Mouse (Mus musculus) liver, postnatal 0 days (tissue): ENCODE data around the gene Rnf222. TPM values are rescaled to one million over a fixed set of nuclear protein-coding genes. Genes with fewer than 3 reads are reported as not detected.

Source experiments
- ATAC-seq: fragments of 200-750 bp; cut with Nextera tagmentation; 2 replicates; pipeline ENCODE4 v1.8.0; 2017; ENCODE audit warnings: mild to moderate bottlenecking, moderate library complexity
- DNase-seq: peaks from one replicate; pipeline ENCODE4 v3.0.0-alpha.2; 2016
- H3K27ac ChIP-seq: fragments of 300-500 bp; sonication (generic); 2 replicates; pipeline ENCODE4 v1.5.1; 2014; ENCODE audit warnings: antibody characterized with exemption, moderate library complexity, mild to moderate bottlenecking, low read depth
- H3K27me3 ChIP-seq: fragments of 300-500 bp; sonication (generic); 2 replicates; pipeline ENCODE4 v1.6.1; 2014; ENCODE audit warnings: low read length, control low read depth, mixed read lengths; ENCODE audit not compliant: insufficient read depth
- H3K36me3 ChIP-seq: fragments of 300-500 bp; sonication (generic); replicated peaks from 2 replicates; pipeline ENCODE4 v1.6.1; 2014; ENCODE audit warnings: mild to moderate bottlenecking, control low read depth, low read length, moderate library complexity, mixed read lengths; ENCODE audit not compliant: insufficient read depth
- H3K4me1 ChIP-seq: fragments of 300-500 bp; sonication (generic); 2 replicates; pipeline ENCODE4 v1.6.1; 2014; ENCODE audit warnings: antibody characterized with exemption, mild to moderate bottlenecking, control low read depth; ENCODE audit not compliant: insufficient read depth
- H3K4me2 ChIP-seq: fragments of 300-500 bp; sonication (generic); 2 replicates; pipeline ENCODE4 v1.6.1; 2014; ENCODE audit warnings: low read depth, mild to moderate bottlenecking, low read length, moderate library complexity, mixed read lengths
- H3K4me3 ChIP-seq: fragments of 300-500 bp; sonication (generic); 2 replicates; pipeline ENCODE4 v1.5.1; 2014; ENCODE audit warnings: low read depth, low read length
- H3K9ac ChIP-seq: fragments of 300-500 bp; sonication (generic); replicated peaks from 2 replicates; pipeline ENCODE4 v1.6.1; 2014; ENCODE audit warnings: mild to moderate bottlenecking, moderate library complexity
- H3K9me3 ChIP-seq: fragments of 300-500 bp; sonication (generic); 2 replicates; pipeline ENCODE4 v1.6.1; 2016; ENCODE audit warnings: mild to moderate bottlenecking, control low read depth, low read length, mixed read lengths
- CTCF ChIP-seq: sonication (generic); IDR thresholded peaks from 2 replicates; pipeline ENCODE4 v1.5.1; 2016; ENCODE audit warnings: antibody characterized with exemption, low read depth
- EP300 ChIP-seq: IDR thresholded peaks from 2 replicates; pipeline ENCODE4 v1.6.1; 2016; ENCODE audit warnings: antibody characterized with exemption, low read depth, mild to moderate bottlenecking
- WGBS: fragments of 180-500 bp; shearing (Covaris S2); extraction: QIAGEN DNeasy Blood & Tissue Kit; methylation state at CpG from one replicate; pipeline ENCODE4 v1.1.7; 2014; ENCODE audit not compliant: insufficient replicate concordance; 5-methylcytosine and 5-hydroxymethylcytosine counted together
- polyA plus RNA-seq: library from polyadenylated mRNA; unstranded; fragments of >200 nt; fragmentation: Nextera tagmentation; extraction: Ambion mirVana; gene quantifications from 2 replicates; pipeline ENCODE4 v1.2.1, GENCODE M21; 2015

Gene Rnf222
- polyA plus RNA-seq, result 0.02 and 0.07 TPM in 2 replicates

DNA sequence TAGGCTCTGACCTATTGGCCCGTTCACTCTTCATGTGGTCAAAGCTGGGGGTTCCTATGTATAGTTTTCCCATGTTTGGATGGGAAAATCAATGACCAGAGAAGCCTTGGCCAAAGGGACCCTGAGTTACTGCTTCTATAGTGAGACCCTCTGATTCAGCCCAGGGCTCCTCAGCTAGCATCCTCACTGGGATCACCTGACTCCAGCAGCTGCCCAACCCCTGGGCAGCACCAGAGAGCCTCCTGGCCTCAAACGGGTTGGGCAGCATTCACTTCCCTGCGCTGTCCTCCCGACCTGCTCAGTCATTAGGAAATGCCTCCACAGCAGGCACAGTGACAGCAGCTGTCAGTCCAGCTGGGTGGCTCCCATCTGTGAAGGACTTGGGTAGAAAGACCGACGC, at the start of gene Rnf222:
Rnf222 (plus strand) TSS at position 301 of the 400 bp plus-strand sequence.
- Histone ChIP-seq H3K4me3 (no peak within 1 kb of the TSS), H3K9ac (no peak within 1 kb of the TSS), H3K27ac (no peak within 1 kb of the TSS), H3K9me3 (no peaks in the 10 kb centered on the region), H3K27me3 (no peaks in the 10 kb centered on the region), H3K36me3 (no peaks in the 10 kb centered on the region), H3K4me2 (no peak within 1 kb of the TSS), H3K4me1 (peaks cover 9% of the 10 kb centered on the region)
- WGBS, result 35% methylated on average over 6 of the region's 6 CpGs
- no peak for DNase-seq
- TF ChIP-seq EP300 (no peak), CTCF (no peak)
- no peak for ATAC-seq

GRCm38 (mm10) chr11:68839606-68840005, 48.7 kb upstream of the Rnf222 start:
- no peak for DNase-seq
- peaks cover 52% of the 10 kb centered on the region for H3K36me3 ChIP-seq
- 71% methylated on average over 5 of the region's 5 CpGs for WGBS

DNA sequence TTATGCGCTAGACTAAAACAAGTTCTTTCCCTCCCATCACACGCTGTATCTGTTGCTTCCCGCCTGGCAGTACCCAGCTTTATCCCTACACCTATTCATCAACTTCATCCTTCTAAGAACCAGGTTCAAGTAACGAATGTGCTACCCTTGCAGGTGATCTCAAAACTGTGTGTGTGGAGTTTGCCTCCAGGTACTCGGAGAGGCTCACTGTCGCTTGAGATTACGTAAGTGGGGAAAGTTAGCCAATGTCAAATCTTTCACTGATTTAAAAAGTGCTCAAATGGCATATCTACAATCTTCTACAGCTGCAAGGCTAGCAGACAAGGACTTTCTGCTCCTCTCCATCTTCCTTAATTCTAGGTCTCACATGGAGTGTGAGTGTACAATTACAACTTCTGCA, 37.5 kb upstream of the Rnf222 start:
- no peaks in the 10 kb centered on the region for H3K27me3 ChIP-seq
- no peak overlapping the region for H3K27ac ChIP-seq
- WGBS, result 59% methylated on average over 7 of the region's 7 CpGs
- H3K9ac ChIP-seq, result no peak overlapping the region
- ATAC-seq, result no peak
- DNase-seq, result no peak
- peaks cover 48% of the 10 kb centered on the region for H3K4me1 ChIP-seq
- H3K4me3 ChIP-seq, result peak overlapping the region; percentile 86
- peak overlapping the region; percentile 75 for H3K4me2 ChIP-seq
- TF ChIP-seq EP300 (no peak), CTCF (no peak)
- no peaks in the 10 kb centered on the region for H3K9me3 ChIP-seq
- H3K36me3 ChIP-seq, result 0 out of 2 replicates have a peak, but pooled peaks cover 3% of the 10 kb centered on the region

More at GRCm38 (mm10) chr11:68839606-68840005, 48.7 kb upstream of the Rnf222 start:
- Histone ChIP-seq H3K4me3 (no peak overlapping the region), H3K9me3 (no peaks in the 10 kb centered on the region), H3K9ac (no peak overlapping the region), H3K4me1 (0 out of 2 replicates have a peak, but pooled peaks cover 2% of the 10 kb centered on the region), H3K27ac (0 out of 2 replicates have a peak overlapping the region, but pooled peaks have one; percentile 46), H3K27me3 (no peaks in the 10 kb centered on the region), H3K4me2 (no peak overlapping the region)
- TF ChIP-seq CTCF, result no peak
- no peak for TF ChIP-seq EP300
- peak; percentile 91 for ATAC-seq

- peak overlapping the region; percentile 86 for H3K4me3 ChIP-seq
- no peak for ATAC-seq
- TF ChIP-seq CTCF (no peak), EP300 (no peak)
- no peaks in the 10 kb centered on the region for H3K27me3 ChIP-seq
- H3K9ac ChIP-seq, result peak overlapping the region; percentile 96
- H3K4me2 ChIP-seq, result peak overlapping the region; percentile 75
- peak overlapping the region; percentile 99 for H3K27ac ChIP-seq
- peaks cover 47% of the 10 kb centered on the region for H3K4me1 ChIP-seq
- DNase-seq, result no peak
- no peaks in the 10 kb centered on the region for H3K9me3 ChIP-seq
- WGBS, result 2% methylated on average over 13 of the region's 13 CpGs
- H3K36me3 ChIP-seq, result 0 out of 2 replicates have a peak, but pooled peaks cover 3% of the 10 kb centered on the region
Observed at GRCm38 (mm10) chr11:68851644-68852485, 36.5 kb upstream of the Rnf222 start.

DNA sequence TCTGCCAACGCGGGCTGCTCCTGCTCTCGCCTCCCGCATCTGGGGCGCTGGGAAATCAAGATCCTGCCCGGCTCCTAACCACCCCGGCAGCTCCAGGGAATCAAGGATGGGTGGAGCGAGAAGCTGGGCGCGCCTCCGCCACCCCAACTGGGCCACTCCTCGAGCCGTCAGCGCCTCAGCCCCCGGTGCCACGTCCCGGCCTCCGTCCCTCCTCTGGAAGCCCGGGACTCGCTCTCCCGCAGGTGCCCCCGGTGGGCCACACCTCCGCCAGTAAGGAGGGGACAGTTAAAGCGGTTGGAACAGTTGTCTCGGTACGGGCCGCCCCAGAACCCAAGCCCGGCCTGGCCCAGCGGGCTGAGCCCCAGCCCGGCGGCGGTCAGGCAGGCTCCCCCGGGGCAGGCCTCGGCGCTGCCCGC, 35.9 kb upstream of the Rnf222 start:
- Histone ChIP-seq H3K27me3 (no peaks in the 10 kb centered on the region), H3K27ac (peak overlapping the region; percentile 99), H3K4me2 (peak overlapping the region; percentile 75), H3K4me1 (peaks cover 44% of the 10 kb centered on the region), H3K9me3 (no peaks in the 10 kb centered on the region), H3K9ac (peak overlapping the region; percentile 96), H3K4me3 (peak overlapping the region; percentile 86), H3K36me3 (0 out of 2 replicates have a peak, but pooled peaks cover 3% of the 10 kb centered on the region)
- WGBS, result 0% methylated on average over 34 of the region's 36 CpGs
- TF ChIP-seq CTCF (no peak), EP300 (no peak)
- ATAC-seq, result peak; percentile 73
- DNase-seq, result peak; percentile 81

- peak; percentile 99 for ATAC-seq
- Histone ChIP-seq H3K27me3 (no peaks in the 10 kb centered on the region), H3K4me1 (peaks cover 43% of the 10 kb centered on the region), H3K27ac (peak overlapping the region; percentile 99), H3K4me3 (peak overlapping the region; percentile 86), H3K36me3 (0 out of 2 replicates have a peak, but pooled peaks cover 3% of the 10 kb centered on the region), H3K9me3 (no peaks in the 10 kb centered on the region), H3K9ac (peak overlapping the region; percentile 96), H3K4me2 (peak overlapping the region; percentile 75)
- TF ChIP-seq CTCF (no peak), EP300 (no peak)
- peak; percentile 100 for DNase-seq
- 1% methylated on average over 34 of the region's 42 CpGs for WGBS
Observed at GRCm38 (mm10) chr11:68852932-68853409, 35.4 kb upstream of the Rnf222 start.
